Mouse (Mus musculus): ENCODE results near the gene Flt4. TPM values are rescaled to one million over a fixed set of nuclear protein-coding genes. Genes with fewer than 3 reads are reported as not detected.

Flt4 gene
- polyA plus RNA-seq, 1 experiment from 2014 or later, result 4.1 TPM

DNA sequence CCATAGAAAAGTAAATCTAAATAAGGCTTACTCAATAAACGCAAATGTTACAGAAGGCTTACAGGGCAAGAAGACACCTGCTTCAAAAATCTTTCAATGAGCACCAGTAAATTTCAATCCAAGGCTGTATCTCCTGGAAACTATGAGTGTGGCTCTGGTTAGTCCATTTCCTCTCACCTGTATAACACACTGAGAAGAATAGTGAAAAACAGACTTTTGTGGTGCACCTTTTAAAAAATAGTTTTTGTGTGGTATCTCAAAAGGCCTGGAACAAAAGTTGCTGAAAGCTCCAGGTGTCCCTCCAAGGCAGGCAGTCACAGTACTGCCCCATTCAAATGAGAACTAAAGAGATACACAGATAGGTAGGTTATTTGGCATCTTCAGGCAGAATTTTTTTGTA lies 90.0 kb downstream of the Flt4 start:
- H3K9ac ChIP-seq (ENCODE audit: low read length), result no peak overlapping the region
- ATAC-seq (replicated peaks; ENCODE audit: low FRiP score), result no peak
- H3K9me3 ChIP-seq (ENCODE audit: control insufficient read depth, low read length), result no peaks in the 10 kb centered on the region
- H3K27me3 ChIP-seq (ENCODE audit: control insufficient read depth, insufficient read depth, low read length), result no peaks in the 10 kb centered on the region
- peaks cover 19% of the 10 kb centered on the region for H3K36me3 ChIP-seq (ENCODE audit: control insufficient read depth, insufficient read depth, low read length)
- no peaks in the 10 kb centered on the region for H3K4me1 ChIP-seq (replicated peaks; ENCODE audit: control insufficient read depth, insufficient read depth, low read length)
- no peak for DNase-seq (ENCODE audit: low spot score)
- H3K4me3 ChIP-seq (ENCODE audit: low read depth, low read length), result no peak overlapping the region
- H3K4me2 ChIP-seq (ENCODE audit: low read depth, low read length, severe bottlenecking), result no peak overlapping the region
- no peak overlapping the region for H3K27ac ChIP-seq (ENCODE audit: low read depth, low read length)
- WGBS, result 96% methylated on average over 1 of the region's 1 CpGs

DNA sequence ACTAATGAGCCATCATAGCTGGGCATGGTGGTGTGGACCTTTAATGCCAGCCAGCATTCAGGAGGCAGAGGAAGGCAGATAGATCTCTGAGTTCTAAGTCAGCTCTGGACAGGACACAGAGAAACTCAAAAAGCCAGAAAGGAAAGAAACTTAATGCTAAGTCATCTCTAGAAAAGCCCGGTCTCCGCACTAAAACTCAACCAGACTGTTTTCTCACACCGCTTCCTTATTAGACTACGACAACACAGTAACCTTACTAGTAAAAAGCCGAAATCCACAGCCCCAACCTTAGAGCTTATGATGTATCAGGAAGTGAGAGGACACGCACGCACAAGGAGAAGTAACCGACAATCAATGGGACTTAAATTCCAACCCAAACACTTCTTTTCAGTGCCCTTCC lies 93.0 kb downstream of the Flt4 start:
- no peak overlapping the region for H3K27ac ChIP-seq (ENCODE audit: low read depth, low read length)
- no peaks in the 10 kb centered on the region for H3K4me1 ChIP-seq (replicated peaks; ENCODE audit: control insufficient read depth, insufficient read depth, low read length)
- WGBS, result 97% methylated on average over 8 of the region's 8 CpGs
- no peaks in the 10 kb centered on the region for H3K9me3 ChIP-seq (ENCODE audit: control insufficient read depth, low read length)
- H3K4me2 ChIP-seq (ENCODE audit: low read depth, low read length, severe bottlenecking), result no peak overlapping the region
- no peak overlapping the region for H3K9ac ChIP-seq (ENCODE audit: low read length)
- DNase-seq (ENCODE audit: low spot score) (no peak), ATAC-seq (replicated peaks; ENCODE audit: low FRiP score) (no peak)
- H3K27me3 ChIP-seq (ENCODE audit: control insufficient read depth, insufficient read depth, low read length), result no peaks in the 10 kb centered on the region
- no peak overlapping the region for H3K4me3 ChIP-seq (ENCODE audit: low read depth, low read length)
- H3K36me3 ChIP-seq (ENCODE audit: control insufficient read depth, insufficient read depth, low read length), result peaks cover 23% of the 10 kb centered on the region

Other genes with a start within 250 kb of the Flt4 start
- not detected in 2 replicates for gene Olfr1389, start 186.2 kb upstream of the Flt4 start, polyA plus RNA-seq (2014; fragmentation: Nextera tagmentation; extraction: Ambion mirVana)
- 0.17 and 0.20 TPM in 2 replicates for gene Olfr1388, start 172.6 kb upstream of the Flt4 start, polyA plus RNA-seq (2014; fragmentation: Nextera tagmentation; extraction: Ambion mirVana)
- not detected in 2 replicates for gene Olfr1387, start 153.9 kb upstream of the Flt4 start, polyA plus RNA-seq (2014; fragmentation: Nextera tagmentation; extraction: Ambion mirVana)
- not detected in 2 replicates for gene Olfr1386, start 144.2 kb upstream of the Flt4 start, polyA plus RNA-seq (2014; fragmentation: Nextera tagmentation; extraction: Ambion mirVana)
- gene Olfr1385, start 120.2 kb upstream of the Flt4 start, polyA plus RNA-seq (2014; fragmentation: Nextera tagmentation; extraction: Ambion mirVana), result not detected in 2 replicates
- not detected in 2 replicates for gene Olfr1384, start 102.5 kb upstream of the Flt4 start, polyA plus RNA-seq (2014; fragmentation: Nextera tagmentation; extraction: Ambion mirVana)
- not detected in 2 replicates for gene Olfr1383, start 89.6 kb upstream of the Flt4 start, polyA plus RNA-seq (2014; fragmentation: Nextera tagmentation; extraction: Ambion mirVana)
- not detected in 2 replicates for gene Olfr1382, start 81.0 kb upstream of the Flt4 start, polyA plus RNA-seq (2014; fragmentation: Nextera tagmentation; extraction: Ambion mirVana)
- gene Olfr1381, start 65.8 kb upstream of the Flt4 start, polyA plus RNA-seq (2014; fragmentation: Nextera tagmentation; extraction: Ambion mirVana), result not detected in 2 replicates
- gene Olfr1380, start 52.4 kb upstream of the Flt4 start, polyA plus RNA-seq (2014; fragmentation: Nextera tagmentation; extraction: Ambion mirVana), result not detected in 2 replicates
- not detected in 2 replicates for gene Scgb3a1, start 54.3 kb downstream of the Flt4 start, polyA plus RNA-seq (2014; fragmentation: Nextera tagmentation; extraction: Ambion mirVana)
- 55.3 and 60.2 TPM in 2 replicates for gene Cnot6, start 103.5 kb downstream of the Flt4 start, polyA plus RNA-seq (2014; fragmentation: Nextera tagmentation; extraction: Ambion mirVana)
- gene Gfpt2, start 184.9 kb downstream of the Flt4 start, polyA plus RNA-seq (2014; fragmentation: Nextera tagmentation; extraction: Ambion mirVana), result 11.2 and 14.1 TPM in 2 replicates
- gene Mapk9, start 237.5 kb downstream of the Flt4 start, polyA plus RNA-seq (2014; fragmentation: Nextera tagmentation; extraction: Ambion mirVana), result 41.4 and 42.9 TPM in 2 replicates